Mouse (Mus musculus) spleen, postnatal 36 days (tissue): Measurements from ENCODE around the gene Myo1e.
A peak's percentile ranks its signal among the peaks of the same experiment; 100 is the strongest.
"Not testable (repeated sequence)": the region's sequence is repeated elsewhere in the genome, so short reads cannot be mapped to it uniquely, and the experiment has no call there.

Source experiments
- DNase-seq, 2 experiments: peaks; one replicate each; pipeline ENCODE4 v3.0.0; 2022; ENCODE audit warnings: low spot score in 2 of 2, mixed read lengths in 1 of 2

Gene Myo1e

DNA sequence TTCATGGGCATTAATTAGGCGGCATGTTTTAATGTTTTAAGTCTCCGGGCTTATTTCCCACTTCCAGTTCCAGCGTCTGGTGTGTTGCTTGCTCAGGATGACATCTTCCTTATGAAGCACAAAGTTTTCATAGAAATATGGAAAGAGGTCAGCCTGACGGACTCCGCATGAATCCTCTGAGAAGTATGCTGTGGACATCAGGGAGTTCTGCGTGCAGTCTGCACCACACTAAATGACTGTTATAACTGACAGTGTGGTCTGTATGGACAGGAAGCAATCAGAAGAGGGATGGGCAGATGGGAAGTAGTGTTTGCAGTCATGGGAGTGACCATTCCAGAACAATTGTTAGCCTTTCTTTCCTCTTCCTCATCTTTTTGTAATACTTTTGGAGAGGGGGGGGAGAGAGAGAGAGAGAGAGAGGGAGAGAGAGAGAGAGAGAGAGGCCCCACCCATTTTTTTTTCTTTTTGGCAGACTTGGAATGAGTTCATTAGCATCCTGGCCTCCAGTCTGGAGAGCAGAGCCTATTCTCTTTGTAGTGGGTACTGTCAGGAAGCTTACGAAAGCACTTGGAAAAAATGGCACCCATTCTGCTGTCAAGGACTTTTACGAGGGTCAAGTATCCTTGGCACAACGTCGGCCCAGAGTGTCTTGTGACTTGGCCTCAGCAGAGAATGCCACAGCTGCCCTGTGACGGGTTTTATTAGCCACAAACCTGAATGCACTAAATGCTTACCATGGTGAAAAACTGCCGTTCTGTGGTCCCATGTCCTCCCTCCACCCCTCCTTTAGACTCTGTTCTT is 42.9 kb downstream of the Myo1e start:
- no peak for DNase-seq

DNA sequence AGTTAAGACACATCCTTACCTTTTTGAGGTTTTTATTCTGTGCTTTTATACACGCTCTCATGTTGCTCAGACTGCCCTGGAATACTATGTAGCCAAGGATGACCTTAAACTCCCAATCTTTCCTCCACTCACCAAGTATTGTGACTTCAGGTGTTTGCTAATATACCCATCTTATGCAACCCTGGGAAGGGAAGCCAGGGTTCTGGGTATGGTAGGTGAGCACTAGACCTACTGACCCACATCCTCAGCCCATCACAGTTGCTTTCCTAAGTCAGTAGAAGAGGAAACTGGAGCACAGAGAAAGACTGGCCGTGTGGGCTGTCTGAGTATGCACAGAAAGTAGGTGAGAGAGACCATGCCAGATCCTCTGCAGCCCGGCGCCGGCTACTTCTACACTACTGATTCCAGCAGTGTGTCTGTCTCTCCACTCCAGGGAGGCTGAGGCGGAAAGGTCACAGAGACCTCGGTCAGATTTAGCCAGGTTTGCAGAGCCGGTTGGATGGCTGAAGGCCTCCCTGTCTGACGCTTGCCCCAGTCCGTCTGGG is 44.4 kb downstream of the Myo1e start:
- no peak for DNase-seq

- DNase-seq: no peak
Observed at GRCm38 (mm10) chr9:70253016-70253415, 45.9 kb downstream of the Myo1e start.

DNA sequence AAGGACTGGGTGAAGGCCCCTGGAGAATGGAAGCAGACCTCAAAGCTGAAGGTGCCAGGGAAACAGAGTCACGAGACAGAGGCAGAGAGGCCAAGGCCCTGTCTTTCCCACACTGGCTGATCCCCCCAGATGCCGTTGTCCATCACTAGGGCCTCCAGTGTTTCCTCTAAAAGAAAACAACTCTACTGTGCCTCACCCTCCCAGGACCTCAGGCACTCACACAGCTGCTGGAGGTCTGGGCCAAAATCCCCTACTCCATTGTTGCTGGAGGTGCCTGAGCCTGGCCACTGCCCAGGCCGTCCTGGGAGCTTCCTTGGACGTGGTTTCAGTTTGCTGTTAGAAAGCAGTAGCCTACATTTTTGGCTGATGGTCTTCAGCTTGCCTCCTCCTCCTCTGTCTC is 47.9 kb downstream of the Myo1e start:
- no peak for DNase-seq

GRCm38 (mm10) chr9:70256027-70256426 is 48.9 kb downstream of the Myo1e start:
- not testable (repeated sequence) for DNase-seq

GRCm38 (mm10) chr9:70257289-70258101 is 50.3 kb downstream of the Myo1e start:
- peak; percentile 45 to 54 for DNase-seq

GRCm38 (mm10) chr9:70260324-70260841 is 53.2 kb downstream of the Myo1e start:
- DNase-seq: peak; percentile 44 to 60

GRCm38 (mm10) chr9:70261646-70262045 is 54.5 kb downstream of the Myo1e start:
- DNase-seq: peak; percentile 45 to 51

DNA sequence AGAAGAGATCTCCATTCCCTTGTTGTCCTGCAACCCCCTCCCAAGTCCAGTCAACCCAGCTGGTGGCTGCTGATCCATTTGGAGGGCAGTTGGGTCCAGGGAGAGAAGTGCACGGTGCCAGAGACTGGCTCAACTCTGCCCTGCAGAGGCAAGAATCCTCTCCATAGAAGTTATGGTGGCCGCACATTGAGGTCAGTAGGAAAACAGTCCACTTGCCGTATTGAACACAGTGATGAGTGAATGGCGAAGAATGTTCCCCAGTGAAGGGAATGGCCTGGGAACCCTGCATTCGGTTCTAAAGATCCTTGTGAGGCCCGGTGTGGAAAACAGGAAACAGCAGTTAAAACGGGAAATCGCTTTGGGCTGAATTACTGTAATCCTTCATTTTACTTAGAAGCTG is 56.0 kb downstream of the Myo1e start:
- DNase-seq: no peak

GRCm38 (mm10) chr9:70263735-70264134 is 56.6 kb downstream of the Myo1e start:
- no peak for DNase-seq

- no peak for DNase-seq
Observed at GRCm38 (mm10) chr9:70265513-70265912, 58.4 kb downstream of the Myo1e start.

GRCm38 (mm10) chr9:70266186-70266585 is 59.0 kb downstream of the Myo1e start:
- DNase-seq: no peak

- no peak for DNase-seq
Observed at GRCm38 (mm10) chr9:70267108-70267507, 60.0 kb downstream of the Myo1e start.

DNA sequence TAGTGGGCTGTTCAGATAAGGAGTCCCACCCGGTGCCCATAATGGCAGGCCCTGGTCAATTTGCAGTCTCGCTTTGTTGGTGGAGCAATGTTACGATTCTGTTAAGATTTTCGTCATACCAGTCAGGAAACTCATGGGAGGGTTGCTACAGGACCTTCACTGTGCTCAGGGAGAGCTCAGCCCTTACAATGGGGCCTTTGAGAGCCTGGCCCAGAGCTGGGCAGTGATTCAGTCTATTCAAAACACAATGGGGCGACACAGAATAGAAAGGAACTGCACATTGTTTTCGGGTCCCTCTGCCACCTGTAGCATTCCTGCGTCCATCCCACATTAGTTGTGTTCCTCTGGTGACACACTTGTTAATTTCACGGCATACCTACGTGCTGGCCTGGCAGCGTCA is 62.2 kb downstream of the Myo1e start:
- DNase-seq: no peak

GRCm38 (mm10) chr9:70270468-70270867 is 63.3 kb downstream of the Myo1e start:
- DNase-seq: no peak

DNA sequence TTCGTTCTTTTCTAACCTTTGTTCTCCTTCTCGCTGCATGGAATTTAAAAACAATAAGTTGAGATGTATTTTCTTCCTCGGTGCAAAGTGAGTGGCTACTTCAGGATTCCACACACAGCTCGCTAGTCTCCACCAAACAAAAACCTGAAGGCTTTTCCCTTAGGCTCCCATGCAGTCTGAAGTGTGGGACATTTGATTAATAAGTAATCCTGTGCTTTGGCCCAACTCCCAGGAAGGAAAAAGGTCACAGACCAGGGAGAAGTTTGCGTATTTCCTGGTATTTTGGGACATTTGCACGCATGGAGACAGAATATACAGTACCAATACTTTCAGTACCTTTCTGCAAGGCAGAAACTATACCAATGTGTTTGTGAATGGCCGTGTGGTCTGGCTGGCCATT is 64.0 kb downstream of the Myo1e start:
- DNase-seq: no peak

DNA sequence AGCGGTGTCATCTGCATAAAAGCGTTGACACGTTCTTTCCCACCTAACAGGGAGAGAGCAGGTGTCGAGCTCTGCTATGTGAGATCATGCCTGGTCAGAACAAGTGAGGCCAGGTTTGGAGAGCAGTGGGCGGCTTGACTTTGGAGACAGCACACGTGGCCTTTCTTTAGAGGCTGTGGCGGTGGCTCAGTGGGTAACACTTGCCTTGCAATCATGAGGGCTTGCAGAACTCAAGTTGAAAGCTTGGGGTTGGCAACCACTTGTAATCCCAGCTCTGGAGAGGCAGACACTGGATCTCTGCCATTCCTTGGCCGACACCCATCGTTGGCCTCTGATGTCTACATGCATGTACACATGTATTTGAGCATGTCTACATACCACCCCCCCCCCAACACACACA is 64.5 kb downstream of the Myo1e start:
- no peak for DNase-seq

DNA sequence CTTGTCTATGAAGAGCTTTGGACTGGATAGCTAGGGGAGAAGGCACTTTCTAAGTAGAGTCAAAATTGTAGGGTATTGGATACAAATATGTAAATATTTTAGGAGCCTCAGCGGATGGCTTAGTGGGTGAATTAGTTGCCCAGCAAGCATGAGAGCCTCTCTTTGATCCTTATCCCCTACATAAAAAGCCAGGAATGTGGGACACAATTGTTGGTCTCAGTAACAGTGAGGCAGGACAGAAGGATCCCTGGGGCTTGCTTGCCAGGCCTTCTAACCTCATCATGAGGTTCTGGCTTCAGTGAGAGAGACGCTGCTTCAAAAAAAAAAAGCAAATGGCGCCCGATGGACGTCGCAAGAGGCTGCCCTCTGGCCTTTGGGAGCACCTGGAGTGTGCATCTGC is 66.9 kb downstream of the Myo1e start:
- DNase-seq: no peak

DNA sequence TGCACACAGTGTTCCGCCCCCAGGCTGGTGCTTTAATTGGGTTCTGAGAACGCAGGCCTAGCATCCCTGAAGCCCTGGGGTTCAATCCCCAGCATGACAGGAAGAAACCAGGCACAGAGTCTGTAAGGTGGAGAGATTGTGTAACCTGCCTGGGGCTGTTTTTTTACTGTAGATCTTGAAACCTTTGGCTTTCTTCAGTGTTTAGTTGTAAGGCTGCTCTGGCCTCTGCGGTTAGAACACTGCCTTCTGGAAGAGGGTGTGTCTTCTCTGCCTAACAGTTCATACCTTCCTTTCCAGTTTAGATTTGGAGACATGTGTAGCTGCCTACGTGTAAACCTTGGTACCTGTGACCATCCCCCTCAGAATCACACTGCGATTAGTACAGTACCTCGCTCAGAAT is 67.3 kb downstream of the Myo1e start:
- no peak for DNase-seq

- no peak for DNase-seq
Observed at GRCm38 (mm10) chr9:70274887-70275555, 67.9 kb downstream of the Myo1e start.

DNA sequence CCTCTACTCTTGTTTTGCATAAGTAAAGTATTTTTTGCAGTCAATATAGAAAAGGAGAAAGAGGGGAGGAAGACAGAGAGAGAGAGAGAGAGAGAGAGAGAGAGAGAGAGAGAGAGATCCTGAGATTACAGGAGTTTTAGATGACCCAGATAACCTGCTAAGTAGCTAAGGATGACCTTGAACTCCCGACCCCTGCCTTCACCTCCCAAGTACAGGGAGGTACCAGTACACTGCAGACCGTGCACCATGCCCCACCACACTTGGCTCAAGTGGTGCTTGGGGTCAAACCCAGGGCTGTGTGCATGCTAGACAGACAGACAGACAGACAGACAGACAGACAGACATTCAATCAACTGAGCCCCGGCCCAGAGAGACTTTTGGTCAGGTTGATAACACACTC is 69.9 kb downstream of the Myo1e start:
- no peak for DNase-seq

- DNase-seq: no peak
Observed at GRCm38 (mm10) chr9:70277529-70277982, 70.4 kb downstream of the Myo1e start.
